Mouse (Mus musculus): ENCODE data around the gene Tra2a. TPM values are rescaled to one million over a fixed set of nuclear protein-coding genes. Genes with fewer than 3 reads are reported as not detected.
"Not testable (repeated sequence)": the region's sequence is repeated elsewhere in the genome, so short reads cannot be mapped to it uniquely, and the experiment has no call there.

Tra2a gene
- polyA plus RNA-seq, 1 experiment = 94.2 TPM

- no peak overlapping the region for H3K27ac ChIP-seq (ENCODE audit: insufficient read depth, low read depth, low read length)
- TF ChIP-seq POLR2A (IDR thresholded peaks at IDR 0.05; ENCODE audit: borderline replicate concordance, low read depth, low read length) (no peak), CTCF (IDR thresholded peaks at IDR 0.05; ENCODE audit: low read depth, low read length) (peak; percentile 70)
- H3K4me3 ChIP-seq (ENCODE audit: insufficient read depth, low read length) = no peak overlapping the region
- peaks cover 10% of the 10 kb centered on the region for H3K4me1 ChIP-seq (ENCODE audit: control insufficient read depth, insufficient read depth, low read length)
Measured at GRCm38 (mm10) chr6:49269200-49269599, 5.4 kb upstream of the Tra2a start.

DNA sequence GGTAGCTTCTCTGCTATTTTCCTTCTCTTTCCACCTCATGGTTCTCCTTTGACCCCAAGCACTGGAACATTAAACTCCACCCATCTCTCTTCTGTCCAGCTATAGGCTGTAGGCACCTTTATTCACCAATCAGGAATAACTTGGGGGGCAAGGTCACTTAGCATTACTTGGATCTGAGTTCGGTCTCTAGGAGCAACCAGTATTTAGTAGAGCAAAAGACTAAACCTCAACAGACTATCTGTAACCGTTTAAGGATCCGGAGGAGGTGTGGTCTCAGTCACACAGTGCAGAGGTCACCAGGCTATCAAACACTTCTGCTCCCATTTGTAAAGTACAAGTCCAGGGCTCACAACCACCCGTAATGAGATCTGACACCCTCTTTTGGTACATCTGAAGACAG lies 3.9 kb upstream of the Tra2a start:
- Histone ChIP-seq H3K27ac (ENCODE audit: insufficient read depth, low read depth, low read length) (no peak overlapping the region), H3K4me3 (ENCODE audit: insufficient read depth, low read length) (no peak overlapping the region), H3K4me1 (ENCODE audit: control insufficient read depth, insufficient read depth, low read length) (peaks cover 12% of the 10 kb centered on the region)
- TF ChIP-seq CTCF (IDR thresholded peaks at IDR 0.05; ENCODE audit: low read depth, low read length) (no peak), POLR2A (IDR thresholded peaks at IDR 0.05; ENCODE audit: borderline replicate concordance, low read depth, low read length) (no peak)

- H3K4me3 ChIP-seq (ENCODE audit: insufficient read depth, low read length); H3K27ac ChIP-seq (ENCODE audit: insufficient read depth, low read depth, low read length): not testable (repeated sequence)
- H3K4me1 ChIP-seq (ENCODE audit: control insufficient read depth, insufficient read depth, low read length) = peaks cover 19% of the 10 kb centered on the region
Measured at GRCm38 (mm10) chr6:49265207-49265606, 1.4 kb upstream of the Tra2a start.

GRCm38 (mm10) chr6:49264446-49264845 lies 613 bp upstream of the Tra2a start:
- H3K4me1 ChIP-seq (ENCODE audit: control insufficient read depth, insufficient read depth, low read length) = peaks cover 21% of the 10 kb centered on the region
- H3K27ac ChIP-seq (ENCODE audit: insufficient read depth, low read depth, low read length); H3K4me3 ChIP-seq (ENCODE audit: insufficient read depth, low read length): not testable (repeated sequence)

- peak overlapping the region; percentile 73 for H3K4me3 ChIP-seq (ENCODE audit: insufficient read depth, low read length)
- peak overlapping the region; percentile 72 for H3K27ac ChIP-seq (ENCODE audit: insufficient read depth, low read depth, low read length)
- H3K4me1 ChIP-seq (ENCODE audit: control insufficient read depth, insufficient read depth, low read length) = peaks cover 21% of the 10 kb centered on the region
- TF ChIP-seq CTCF (IDR thresholded peaks at IDR 0.05; ENCODE audit: low read depth, low read length) (no peak), POLR2A (IDR thresholded peaks at IDR 0.05; ENCODE audit: borderline replicate concordance, low read depth, low read length) (no peak)
Measured at GRCm38 (mm10) chr6:49263081-49263846, 569 bp downstream of the Tra2a start.

- H3K27ac ChIP-seq (ENCODE audit: insufficient read depth, low read depth, low read length) = no peak overlapping the region
- peak overlapping the region; percentile 73 for H3K4me3 ChIP-seq (ENCODE audit: insufficient read depth, low read length)
- peaks cover 21% of the 10 kb centered on the region for H3K4me1 ChIP-seq (ENCODE audit: control insufficient read depth, insufficient read depth, low read length)
- TF ChIP-seq CTCF (IDR thresholded peaks at IDR 0.05; ENCODE audit: low read depth, low read length) = no peak
- no peak for TF ChIP-seq POLR2A (IDR thresholded peaks at IDR 0.05; ENCODE audit: borderline replicate concordance, low read depth, low read length)
Measured at GRCm38 (mm10) chr6:49262421-49262820, 1.4 kb downstream of the Tra2a start.

GRCm38 (mm10) chr6:49259711-49260110 lies 4.1 kb downstream of the Tra2a start:
- Histone ChIP-seq H3K27ac (ENCODE audit: insufficient read depth, low read depth, low read length) (no peak overlapping the region), H3K4me3 (ENCODE audit: insufficient read depth, low read length) (no peak overlapping the region), H3K4me1 (ENCODE audit: control insufficient read depth, insufficient read depth, low read length) (peaks cover 18% of the 10 kb centered on the region)
- TF ChIP-seq CTCF (IDR thresholded peaks at IDR 0.05; ENCODE audit: low read depth, low read length) (no peak), POLR2A (IDR thresholded peaks at IDR 0.05; ENCODE audit: borderline replicate concordance, low read depth, low read length) (no peak)

- Histone ChIP-seq H3K4me3 (ENCODE audit: insufficient read depth, low read length) (no peak overlapping the region), H3K27ac (ENCODE audit: insufficient read depth, low read depth, low read length) (no peak overlapping the region), H3K4me1 (ENCODE audit: control insufficient read depth, insufficient read depth, low read length) (peaks cover 14% of the 10 kb centered on the region)
- TF ChIP-seq POLR2A (IDR thresholded peaks at IDR 0.05; ENCODE audit: borderline replicate concordance, low read depth, low read length) (no peak), CTCF (IDR thresholded peaks at IDR 0.05; ENCODE audit: low read depth, low read length) (no peak)
Measured at GRCm38 (mm10) chr6:49257880-49258279, 6.0 kb downstream of the Tra2a start.

GRCm38 (mm10) chr6:49252207-49252606 lies 11.6 kb downstream of the Tra2a start:
- Histone ChIP-seq H3K4me1 (ENCODE audit: control insufficient read depth, insufficient read depth, low read length) (peaks cover 10% of the 10 kb centered on the region), H3K27ac (ENCODE audit: insufficient read depth, low read depth, low read length) (no peak overlapping the region), H3K4me3 (ENCODE audit: insufficient read depth, low read length) (no peak overlapping the region)
- TF ChIP-seq POLR2A (IDR thresholded peaks at IDR 0.05; ENCODE audit: borderline replicate concordance, low read depth, low read length) (no peak), CTCF (IDR thresholded peaks at IDR 0.05; ENCODE audit: low read depth, low read length) (no peak)

DNA sequence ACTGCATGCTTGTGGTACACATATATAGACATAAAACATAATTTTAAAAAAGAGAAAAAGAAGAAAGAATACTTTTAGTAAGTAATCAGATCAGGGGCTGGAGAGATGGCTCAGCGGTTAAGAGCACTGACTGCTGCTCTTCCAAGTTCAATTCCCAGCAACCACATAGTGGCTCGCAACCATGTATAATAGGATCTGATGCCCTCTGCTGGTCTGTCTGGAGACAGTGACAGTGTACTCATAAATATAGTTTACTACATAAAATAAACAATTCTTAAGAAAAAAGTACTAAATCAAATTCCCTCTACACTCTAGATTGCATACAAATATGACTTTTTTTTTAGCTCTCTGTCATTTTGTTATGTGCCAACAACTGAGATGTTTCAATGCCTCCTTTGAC lies 12.6 kb downstream of the Tra2a start:
- Histone ChIP-seq H3K4me3 (ENCODE audit: insufficient read depth, low read length) (no peak overlapping the region), H3K27ac (ENCODE audit: insufficient read depth, low read depth, low read length) (no peak overlapping the region), H3K4me1 (ENCODE audit: control insufficient read depth, insufficient read depth, low read length) (peaks cover 10% of the 10 kb centered on the region)
- TF ChIP-seq CTCF (IDR thresholded peaks at IDR 0.05; ENCODE audit: low read depth, low read length) (no peak), POLR2A (IDR thresholded peaks at IDR 0.05; ENCODE audit: borderline replicate concordance, low read depth, low read length) (no peak)

DNA sequence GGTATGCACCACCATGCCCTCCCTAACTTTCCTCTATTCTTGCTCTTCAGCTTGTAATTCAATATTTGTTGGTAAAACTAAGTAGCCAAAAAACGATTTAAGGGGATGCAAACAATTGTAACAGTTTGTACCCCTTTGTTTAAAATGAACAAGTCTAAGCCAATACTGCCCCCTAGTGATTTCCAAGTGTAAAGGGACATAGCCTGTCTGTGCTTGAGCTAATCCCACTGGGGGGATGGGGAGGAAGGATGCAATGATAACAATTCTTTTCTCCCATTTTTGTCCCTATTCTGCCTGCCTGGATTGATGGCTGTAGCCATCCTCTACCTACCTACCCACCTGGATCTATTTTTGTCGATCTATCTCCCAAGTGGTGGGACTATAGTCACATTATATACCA lies 16.6 kb downstream of the Tra2a start:
- Histone ChIP-seq H3K4me3 (ENCODE audit: insufficient read depth, low read length) (no peak overlapping the region), H3K27ac (ENCODE audit: insufficient read depth, low read depth, low read length) (no peak overlapping the region), H3K4me1 (ENCODE audit: control insufficient read depth, insufficient read depth, low read length) (peaks cover 10% of the 10 kb centered on the region)
- TF ChIP-seq POLR2A (IDR thresholded peaks at IDR 0.05; ENCODE audit: borderline replicate concordance, low read depth, low read length) (no peak), CTCF (IDR thresholded peaks at IDR 0.05; ENCODE audit: low read depth, low read length) (no peak)
